Mouse (Mus musculus): ENCODE results near the gene Zfp988. TPM values are rescaled to one million over a fixed set of nuclear protein-coding genes. Genes with fewer than 3 reads are reported as not detected.
"Not testable (repeated sequence)": the region's sequence is repeated elsewhere in the genome, so short reads cannot be mapped to it uniquely, and the experiment has no call there.

Gene Zfp988
- total and polyA plus RNA-seq, 3 experiments = not detected

DNA sequence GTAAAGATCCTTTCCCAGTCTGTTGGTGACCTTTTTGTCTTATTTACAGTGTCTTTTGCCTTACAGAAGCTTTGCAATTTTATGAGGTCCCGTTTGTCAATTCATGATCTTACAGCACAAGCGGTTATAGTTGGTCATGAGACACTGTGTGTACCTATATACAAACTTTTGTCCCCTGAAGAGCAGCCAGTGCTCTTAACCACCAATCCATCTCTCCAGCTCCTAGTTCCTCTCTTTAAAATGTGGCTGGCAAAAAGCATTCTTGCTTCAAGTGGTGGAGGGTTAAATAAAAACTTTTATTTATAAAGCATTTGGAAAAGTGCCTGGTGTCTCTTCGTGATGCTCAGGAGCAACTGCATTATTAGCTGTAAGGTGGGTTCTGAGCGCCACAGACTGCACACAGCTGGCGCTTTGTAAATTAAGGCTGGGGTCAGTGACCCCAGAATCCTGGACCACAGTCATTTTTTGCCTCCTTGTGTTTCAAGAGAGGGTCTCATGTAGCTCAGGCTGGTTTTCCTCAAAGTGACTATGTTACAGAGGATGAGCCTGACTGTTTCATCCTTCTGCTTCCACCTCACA, 32.6 kb downstream of the Zfp988 start (continued):
- TF ChIP-seq RAD21 (IDR thresholded peaks at IDR 0.05; ENCODE audit: low read depth, low read length) (no peak), ELF1 (IDR thresholded peaks at IDR 0.05; ENCODE audit: low read depth, low read length) (no peak), USF1 (IDR thresholded peaks at IDR 0.05; ENCODE audit: low read depth, low read length) (no peak), EP300 (IDR thresholded peaks at IDR 0.05; ENCODE audit: low read length) (no peak), MEF2A (IDR thresholded peaks at IDR 0.05; ENCODE audit: borderline replicate concordance, low read depth, low read length) (no peak)

GRCm38 (mm10) chr4:147338706-147339105, 33.2 kb downstream of the Zfp988 start:
- H3K9ac ChIP-seq (ENCODE audit: insufficient read depth, low read depth); H3K4me1 ChIP-seq (ENCODE audit: control insufficient read depth in 1 of 2, insufficient read depth in 2 of 2); H3K27me3 ChIP-seq (replicated peaks); H3K4me3 ChIP-seq (replicated peaks in 1 of 3; ENCODE audit: low read depth in 2 of 3, low read length in 2 of 3, poor library complexity in 1 of 3); dilution Hi-C loops (cut with MboI; ENCODE audit: extremely low pct_ligation_motif_present, extremely low pct_unique_long_range_greater_than_20kb, low sequenced_read_pairs); H3K27ac ChIP-seq (ENCODE audit: insufficient read depth, low read depth); H3K36me3 ChIP-seq (replicated peaks in 1 of 2; ENCODE audit: control insufficient read depth in 1 of 2, insufficient read depth in 1 of 2, low read length in 1 of 2); DNase-seq (ENCODE audit: extremely low read depth); H3K79me2 ChIP-seq (replicated peaks; ENCODE audit: control insufficient read depth, extremely low read depth, insufficient read depth, poor library complexity, severe bottlenecking); H3K4me2 ChIP-seq (ENCODE audit: insufficient read depth, low read depth, poor library complexity, severe bottlenecking): not testable (repeated sequence)
- peaks cover 32% of the 10 kb centered on the region for H3K9me3 ChIP-seq (replicated peaks; ENCODE audit: low read length)
- in situ Hi-C loops (cut with MboI; ENCODE audit: low pct_ligation_motif_present, low pct_unique_long_range_greater_than_20kb, low sequenced_read_pairs) = loop anchor here (25.0 kb wide), 1 partner anchor 1801 kb away; no protein-coding TSS in a partner anchor

DNA sequence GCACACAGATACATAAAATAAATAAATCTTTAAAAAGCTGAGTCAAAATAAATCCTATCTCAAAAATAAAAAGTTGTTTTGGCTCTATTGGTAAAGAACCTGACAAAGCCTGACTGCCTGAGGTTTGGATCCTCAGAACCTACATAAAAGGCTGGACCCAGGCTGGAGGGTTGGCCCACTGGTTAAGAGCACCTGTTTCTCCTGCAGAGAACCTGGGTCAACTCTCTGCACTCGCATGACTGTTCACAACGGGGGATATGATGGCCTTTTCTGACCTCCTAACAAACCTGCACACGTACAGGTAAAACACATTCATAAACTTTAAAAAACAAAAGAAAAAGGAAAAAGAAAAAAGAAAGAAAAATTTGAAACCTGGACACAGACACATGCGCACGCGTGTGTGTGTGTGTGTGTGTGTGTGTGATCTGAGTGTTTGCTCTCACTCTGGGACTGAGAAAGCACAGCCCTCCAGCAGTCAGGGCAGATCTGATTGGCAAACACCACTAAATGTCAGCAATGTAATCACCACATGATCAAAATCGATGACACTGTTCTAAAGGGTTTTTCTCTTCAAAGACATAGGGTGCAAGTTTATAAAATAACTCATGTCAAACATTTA, 34.2 kb downstream of the Zfp988 start:
- H3K4me1 ChIP-seq (ENCODE audit: control insufficient read depth in 1 of 2, insufficient read depth in 2 of 2); H3K79me2 ChIP-seq (replicated peaks; ENCODE audit: control insufficient read depth, extremely low read depth, insufficient read depth, poor library complexity, severe bottlenecking); H3K27ac ChIP-seq (ENCODE audit: insufficient read depth, low read depth); H3K4me3 ChIP-seq (replicated peaks in 1 of 3; ENCODE audit: low read depth in 2 of 3, low read length in 2 of 3, poor library complexity in 1 of 3); DNase-seq (ENCODE audit: extremely low read depth); H3K27me3 ChIP-seq (replicated peaks); H3K36me3 ChIP-seq (replicated peaks in 1 of 2; ENCODE audit: control insufficient read depth in 1 of 2, insufficient read depth in 1 of 2, low read length in 1 of 2); dilution Hi-C loops (cut with MboI; ENCODE audit: extremely low pct_ligation_motif_present, extremely low pct_unique_long_range_greater_than_20kb, low sequenced_read_pairs); H3K4me2 ChIP-seq (ENCODE audit: insufficient read depth, low read depth, poor library complexity, severe bottlenecking); H3K9ac ChIP-seq (ENCODE audit: insufficient read depth, low read depth): not testable (repeated sequence)
- H3K9me3 ChIP-seq (replicated peaks; ENCODE audit: low read length) = peaks cover 32% of the 10 kb centered on the region
- in situ Hi-C loops (cut with MboI; ENCODE audit: low pct_ligation_motif_present, low pct_unique_long_range_greater_than_20kb, low sequenced_read_pairs) = loop anchor here (25.0 kb wide), 1 partner anchor 1802 kb away; no protein-coding TSS in a partner anchor

GRCm38 (mm10) chr4:147340236-147340635, 34.8 kb downstream of the Zfp988 start:
- H3K27me3 ChIP-seq (replicated peaks); H3K9ac ChIP-seq (ENCODE audit: insufficient read depth, low read depth); H3K4me3 ChIP-seq (replicated peaks in 1 of 3; ENCODE audit: low read depth in 2 of 3, low read length in 2 of 3, poor library complexity in 1 of 3); H3K27ac ChIP-seq (ENCODE audit: insufficient read depth, low read depth); H3K36me3 ChIP-seq (replicated peaks in 1 of 2; ENCODE audit: control insufficient read depth in 1 of 2, insufficient read depth in 1 of 2, low read length in 1 of 2); H3K4me1 ChIP-seq (ENCODE audit: control insufficient read depth in 1 of 2, insufficient read depth in 2 of 2); DNase-seq (ENCODE audit: extremely low read depth); H3K4me2 ChIP-seq (ENCODE audit: insufficient read depth, low read depth, poor library complexity, severe bottlenecking); dilution Hi-C loops (cut with MboI; ENCODE audit: extremely low pct_ligation_motif_present, extremely low pct_unique_long_range_greater_than_20kb, low sequenced_read_pairs); H3K79me2 ChIP-seq (replicated peaks; ENCODE audit: control insufficient read depth, extremely low read depth, insufficient read depth, poor library complexity, severe bottlenecking): not testable (repeated sequence)
- in situ Hi-C loops (cut with MboI; ENCODE audit: low pct_ligation_motif_present, low pct_unique_long_range_greater_than_20kb, low sequenced_read_pairs) = loop anchor here (25.0 kb wide), 1 partner anchor 1803 kb away; no protein-coding TSS in a partner anchor
- H3K9me3 ChIP-seq (replicated peaks; ENCODE audit: low read length) = peaks cover 32% of the 10 kb centered on the region

- H3K4me1 ChIP-seq (ENCODE audit: control insufficient read depth in 1 of 2, insufficient read depth in 2 of 2); DNase-seq (ENCODE audit: extremely low read depth); H3K27me3 ChIP-seq (replicated peaks); H3K27ac ChIP-seq (ENCODE audit: insufficient read depth, low read depth); H3K79me2 ChIP-seq (replicated peaks; ENCODE audit: control insufficient read depth, extremely low read depth, insufficient read depth, poor library complexity, severe bottlenecking); H3K4me2 ChIP-seq (ENCODE audit: insufficient read depth, low read depth, poor library complexity, severe bottlenecking); dilution Hi-C loops (cut with MboI; ENCODE audit: extremely low pct_ligation_motif_present, extremely low pct_unique_long_range_greater_than_20kb, low sequenced_read_pairs); H3K9ac ChIP-seq (ENCODE audit: insufficient read depth, low read depth); H3K4me3 ChIP-seq (replicated peaks in 1 of 3; ENCODE audit: low read depth in 2 of 3, low read length in 2 of 3, poor library complexity in 1 of 3); H3K36me3 ChIP-seq (replicated peaks in 1 of 2; ENCODE audit: control insufficient read depth in 1 of 2, insufficient read depth in 1 of 2, low read length in 1 of 2): not testable (repeated sequence)
- peaks cover 28% of the 10 kb centered on the region for H3K9me3 ChIP-seq (replicated peaks; ENCODE audit: low read length)
- in situ Hi-C loops (cut with MboI; ENCODE audit: low pct_ligation_motif_present, low pct_unique_long_range_greater_than_20kb, low sequenced_read_pairs) = loop anchor here (25.0 kb wide), 1 partner anchor 1804 kb away; no protein-coding TSS in a partner anchor
These were observed 35.4 kb downstream of the Zfp988 start for GRCm38 (mm10) chr4:147340876-147341275.

- H3K4me2 ChIP-seq (ENCODE audit: insufficient read depth, low read depth, poor library complexity, severe bottlenecking); H3K4me1 ChIP-seq (ENCODE audit: control insufficient read depth in 1 of 2, insufficient read depth in 2 of 2); DNase-seq (ENCODE audit: extremely low read depth); H3K9ac ChIP-seq (ENCODE audit: insufficient read depth, low read depth); H3K36me3 ChIP-seq (replicated peaks in 1 of 2; ENCODE audit: control insufficient read depth in 1 of 2, insufficient read depth in 1 of 2, low read length in 1 of 2); H3K4me3 ChIP-seq (replicated peaks in 1 of 3; ENCODE audit: low read depth in 2 of 3, low read length in 2 of 3, poor library complexity in 1 of 3); H3K27me3 ChIP-seq (replicated peaks); H3K27ac ChIP-seq (ENCODE audit: insufficient read depth, low read depth); dilution Hi-C loops (cut with MboI; ENCODE audit: extremely low pct_ligation_motif_present, extremely low pct_unique_long_range_greater_than_20kb, low sequenced_read_pairs); H3K79me2 ChIP-seq (replicated peaks; ENCODE audit: control insufficient read depth, extremely low read depth, insufficient read depth, poor library complexity, severe bottlenecking): not testable (repeated sequence)
- peaks cover 20% of the 10 kb centered on the region for H3K9me3 ChIP-seq (replicated peaks; ENCODE audit: low read length)
- in situ Hi-C loops (cut with MboI; ENCODE audit: low pct_ligation_motif_present, low pct_unique_long_range_greater_than_20kb, low sequenced_read_pairs) = loop anchor here (25.0 kb wide), 1 partner anchor 1806 kb away; no protein-coding TSS in a partner anchor
These were observed 37.8 kb downstream of the Zfp988 start for GRCm38 (mm10) chr4:147343042-147343908.
